Mouse (Mus musculus): ENCODE results near the gene Arid2. TPM values are rescaled to one million over a fixed set of nuclear protein-coding genes. Genes with fewer than 3 reads are reported as not detected.
"Not testable (repeated sequence)": the region's sequence is repeated elsewhere in the genome, so short reads cannot be mapped to it uniquely, and the experiment has no call there.

Gene Arid2
- total RNA-seq, 2 experiments from 2014 or later, result 40.1 to 41.2 TPM

GRCm38 (mm10) chr15:96283920-96284431 lies 3.3 kb upstream of the Arid2 start:
- intact Hi-C loops (cut with DNase I), result loop anchor here (10.0 kb wide), 3 partner anchors 259 to 519 kb away; no protein-coding TSS in a partner anchor
- peak; percentile 37 to 70 for DNase-seq (ENCODE audit: low spot score in 2 of 2)

- peak; percentile 18 to 37 for DNase-seq (ENCODE audit: low spot score in 2 of 2)
- intact Hi-C loops (cut with DNase I), result loop anchor here (10.0 kb wide), 3 partner anchors 260 to 520 kb away; no protein-coding TSS in a partner anchor
Measured at GRCm38 (mm10) chr15:96284711-96285322, 2.5 kb upstream of the Arid2 start.

- peak; percentile 87 to 89 for DNase-seq (ENCODE audit: low spot score in 2 of 2)
- intact Hi-C loops (cut with DNase I), result loop anchor here (10.0 kb wide), 3 partner anchors 261 to 521 kb away; no protein-coding TSS in a partner anchor
Measured at GRCm38 (mm10) chr15:96285323-96286014, 1.8 kb upstream of the Arid2 start.

- intact Hi-C loops (cut with DNase I), result loop anchor here (10.0 kb wide), 3 partner anchors 261 to 521 kb away; no protein-coding TSS in a partner anchor
- peak; percentile 92 to 93 for DNase-seq (ENCODE audit: low spot score in 2 of 2)
Measured at GRCm38 (mm10) chr15:96286015-96286934, 1.0 kb upstream of the Arid2 start.

- DNase-seq (ENCODE audit: low spot score in 2 of 2), result no peak
- intact Hi-C loops (cut with DNase I), result loop anchor here (10.0 kb wide), 3 partner anchors 262 to 522 kb away; no protein-coding TSS in a partner anchor
Measured at GRCm38 (mm10) chr15:96286935-96287292, 404 bp upstream of the Arid2 start.

- intact Hi-C loops (cut with DNase I), result loop anchor here (10.0 kb wide), 3 partner anchors 263 to 523 kb away; no protein-coding TSS in a partner anchor
- DNase-seq (ENCODE audit: low spot score in 2 of 2), result peak; percentile 18 to 41
Measured at GRCm38 (mm10) chr15:96287976-96288835, 888 bp downstream of the Arid2 start.

- DNase-seq (ENCODE audit: low spot score in 2 of 2), result no peak
- intact Hi-C loops (cut with DNase I), result loop anchor here (10.0 kb wide), 3 partner anchors 264 to 524 kb away; no protein-coding TSS in a partner anchor
Measured at GRCm38 (mm10) chr15:96288836-96289390, 1.6 kb downstream of the Arid2 start.

- intact Hi-C loops (cut with DNase I), result no loop called here
- DNase-seq (ENCODE audit: low spot score in 2 of 2), result no peak
Measured at GRCm38 (mm10) chr15:96290001-96290400, 2.7 kb downstream of the Arid2 start.

GRCm38 (mm10) chr15:96293444-96293843 lies 6.1 kb downstream of the Arid2 start:
- no peak for DNase-seq (ENCODE audit: low spot score in 2 of 2)
- intact Hi-C loops (cut with DNase I), result no loop called here

GRCm38 (mm10) chr15:96297078-96297590 lies 9.8 kb downstream of the Arid2 start:
- intact Hi-C loops (cut with DNase I), result no loop called here
- no peak for DNase-seq (ENCODE audit: low spot score in 2 of 2)

GRCm38 (mm10) chr15:96297623-96298188 lies 10.4 kb downstream of the Arid2 start:
- intact Hi-C loops (cut with DNase I), result no loop called here
- DNase-seq (ENCODE audit: low spot score in 2 of 2), result no peak

GRCm38 (mm10) chr15:96309310-96309709 lies 22.0 kb downstream of the Arid2 start:
- no peak for DNase-seq (ENCODE audit: low spot score in 2 of 2)
- intact Hi-C loops (cut with DNase I), result no loop called here

- intact Hi-C loops (cut with DNase I), result no loop called here
Measured at GRCm38 (mm10) chr15:96312902-96313301, 25.6 kb downstream of the Arid2 start.

GRCm38 (mm10) chr15:96315664-96316063 lies 28.3 kb downstream of the Arid2 start:
- no peak for DNase-seq (ENCODE audit: low spot score in 2 of 2)
- intact Hi-C loops (cut with DNase I), result no loop called here

More at GRCm38 (mm10) chr15:96312902-96313301, 25.6 kb downstream of the Arid2 start:
- no peak for DNase-seq (ENCODE audit: low spot score in 2 of 2)

GRCm38 (mm10) chr15:96319335-96319734 lies 32.0 kb downstream of the Arid2 start:
- DNase-seq (ENCODE audit: low spot score in 2 of 2), result no peak
- intact Hi-C loops (cut with DNase I), result no loop called here

GRCm38 (mm10) chr15:96325726-96326328 lies 38.5 kb downstream of the Arid2 start:
- intact Hi-C loops (cut with DNase I), result no loop called here

GRCm38 (mm10) chr15:96328722-96329121 lies 41.4 kb downstream of the Arid2 start:
- intact Hi-C loops (cut with DNase I), result not testable (repeated sequence)

More at GRCm38 (mm10) chr15:96325726-96326328, 38.5 kb downstream of the Arid2 start:
- no peak for DNase-seq (ENCODE audit: low spot score in 2 of 2)

More at GRCm38 (mm10) chr15:96328722-96329121, 41.4 kb downstream of the Arid2 start:
- not testable (repeated sequence) for DNase-seq (ENCODE audit: low spot score in 2 of 2)
